Mouse (Mus musculus) midbrain, embryonic 13.5 days (tissue): ENCODE results near the gene G0s2. TPM values are rescaled to one million over a fixed set of nuclear protein-coding genes. Genes with fewer than 3 reads are reported as not detected.
A peak's percentile ranks its signal among the peaks of the same experiment; 100 is the strongest.

Experiments used
- ATAC-seq: fragments of 200-750 bp; cut with Nextera tagmentation; 2 replicates; pipeline ENCODE4 v1.8.0; 2017; ENCODE audit warnings: mild to moderate bottlenecking, moderate TSS enrichment, moderate library complexity
- H3K27ac ChIP-seq: fragments of 300-500 bp; sonication (generic); 2 replicates; pipeline ENCODE4 v1.5.1; 2015; ENCODE audit warnings: inconsistent platforms, mild to moderate bottlenecking, moderate library complexity
- H3K27me3 ChIP-seq: fragments of 300-500 bp; sonication (generic); 2 replicates; pipeline ENCODE4 v1.6.1; 2015; ENCODE audit warnings: mild to moderate bottlenecking, inconsistent platforms
- H3K36me3 ChIP-seq: fragments of 300-500 bp; sonication (generic); 2 replicates; pipeline ENCODE4 v1.6.1; 2015; ENCODE audit warnings: mild to moderate bottlenecking, inconsistent platforms
- H3K4me1 ChIP-seq: fragments of 300-500 bp; sonication (generic); replicated peaks from 2 replicates; pipeline ENCODE4 v1.6.1; 2015; ENCODE audit warnings: inconsistent platforms
- H3K4me2 ChIP-seq: fragments of 300-500 bp; sonication (generic); replicated peaks from 2 replicates; pipeline ENCODE4 v1.6.1; 2015; ENCODE audit warnings: moderate library complexity, mild to moderate bottlenecking, inconsistent platforms
- H3K4me3 ChIP-seq: fragments of 300-500 bp; sonication (generic); replicated peaks from 2 replicates; pipeline ENCODE4 v1.5.1; 2015; ENCODE audit warnings: mild to moderate bottlenecking, inconsistent platforms
- H3K9ac ChIP-seq: fragments of 300-500 bp; sonication (generic); replicated peaks from 2 replicates; pipeline ENCODE4 v1.6.1; 2015; ENCODE audit warnings: mild to moderate bottlenecking, inconsistent platforms
- H3K9me3 ChIP-seq: fragments of 300-500 bp; sonication (generic); 2 replicates; pipeline ENCODE4 v1.6.1; 2016; ENCODE audit warnings: mild to moderate bottlenecking, inconsistent platforms
- WGBS: fragments of 180-500 bp; shearing (Covaris S2); methylation state at CpG from one replicate; pipeline ENCODE4 v1.1.7; 2015; 5-methylcytosine and 5-hydroxymethylcytosine counted together
- polyA plus RNA-seq: library from polyadenylated mRNA; unstranded; fragments of >200 nt; fragmentation: Nextera tagmentation; extraction: Ambion mirVana; gene quantifications from 2 replicates; pipeline ENCODE4 v1.2.1, GENCODE M21; 2015

Gene G0s2
- polyA plus RNA-seq, 1 experiment from 2014 or later: 7.7 TPM

DNA sequence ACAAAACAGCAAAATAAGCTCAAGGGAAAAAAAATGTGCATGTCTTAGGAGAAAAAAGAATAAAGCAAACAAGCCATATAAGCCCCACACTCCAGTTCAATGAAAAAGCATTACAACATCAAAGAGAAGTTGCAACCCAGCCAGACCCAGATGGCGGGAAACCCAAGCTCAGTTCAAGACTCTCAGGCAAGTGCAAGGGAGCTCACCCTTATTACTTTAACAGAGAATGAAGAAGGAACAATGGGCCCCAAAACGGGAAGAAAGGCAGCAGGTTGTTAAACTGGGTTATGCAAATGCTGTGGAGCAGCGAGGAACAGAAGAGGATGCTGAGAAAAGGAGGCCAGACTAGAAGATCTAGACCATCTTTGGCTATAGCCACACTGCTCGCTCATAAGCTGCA is 30.2 kb downstream of the G0s2 start:
- Histone ChIP-seq H3K27ac (no peak overlapping the region), H3K9me3 (no peaks in the 10 kb centered on the region), H3K4me2 (no peak overlapping the region), H3K9ac (no peak overlapping the region), H3K27me3 (no peaks in the 10 kb centered on the region), H3K4me3 (no peak overlapping the region), H3K4me1 (no peaks in the 10 kb centered on the region), H3K36me3 (no peaks in the 10 kb centered on the region)
- ATAC-seq: no peak
- 44% methylated on average over 4 of the region's 4 CpGs for WGBS

DNA sequence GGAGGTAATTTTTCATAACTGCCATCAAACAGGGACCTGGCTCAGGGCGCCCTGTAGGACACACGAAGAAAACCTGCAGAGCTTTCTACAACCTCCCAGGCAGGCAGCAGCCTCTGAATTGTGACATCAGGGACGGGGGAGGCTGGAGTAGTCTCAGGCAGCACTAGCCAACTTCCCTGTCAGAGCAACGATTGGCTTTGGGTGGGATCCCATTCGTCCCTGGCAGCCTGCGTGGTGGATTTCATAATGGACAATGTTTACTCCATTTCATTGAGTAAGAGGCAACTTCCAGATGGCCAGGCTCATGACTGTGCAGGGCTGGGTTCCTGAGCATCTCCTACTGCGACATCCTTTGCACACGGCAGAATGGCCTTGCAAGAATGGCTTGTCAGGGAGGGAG is 30.8 kb downstream of the G0s2 start:
- no peak overlapping the region for H3K4me3 ChIP-seq
- H3K27ac ChIP-seq: no peak overlapping the region
- H3K4me2 ChIP-seq: no peak overlapping the region
- 85% methylated on average over 8 of the region's 8 CpGs for WGBS
- no peak for ATAC-seq
- H3K9ac ChIP-seq: no peak overlapping the region
- H3K27me3 ChIP-seq: no peaks in the 10 kb centered on the region
- H3K36me3 ChIP-seq: no peaks in the 10 kb centered on the region
- H3K9me3 ChIP-seq: no peaks in the 10 kb centered on the region
- H3K4me1 ChIP-seq: no peaks in the 10 kb centered on the region

- WGBS: 92% methylated on average over 4 of the region's 4 CpGs
- no peak overlapping the region for H3K4me3 ChIP-seq
Measured at GRCm38 (mm10) chr1:193241436-193241835, 31.6 kb downstream of the G0s2 start.

GRCm38 (mm10) chr1:193238426-193238825 is 34.6 kb downstream of the G0s2 start:
- H3K4me2 ChIP-seq: no peak overlapping the region
- ATAC-seq: no peak
- H3K4me3 ChIP-seq: no peak overlapping the region
- H3K27me3 ChIP-seq: no peaks in the 10 kb centered on the region
- H3K9me3 ChIP-seq: no peaks in the 10 kb centered on the region
- H3K27ac ChIP-seq: no peak overlapping the region
- H3K4me1 ChIP-seq: no peaks in the 10 kb centered on the region
- H3K9ac ChIP-seq: no peak overlapping the region
- H3K36me3 ChIP-seq: no peaks in the 10 kb centered on the region
- WGBS: 65% methylated on average over 4 of the region's 4 CpGs

More at GRCm38 (mm10) chr1:193241436-193241835, 31.6 kb downstream of the G0s2 start:
- ATAC-seq: no peak
- Histone ChIP-seq H3K9ac (no peak overlapping the region), H3K36me3 (no peaks in the 10 kb centered on the region), H3K9me3 (no peaks in the 10 kb centered on the region), H3K4me1 (no peaks in the 10 kb centered on the region), H3K27me3 (no peaks in the 10 kb centered on the region), H3K27ac (no peak overlapping the region), H3K4me2 (no peak overlapping the region)

GRCm38 (mm10) chr1:193234930-193235329 is 38.1 kb downstream of the G0s2 start:
- Histone ChIP-seq H3K9me3 (no peaks in the 10 kb centered on the region), H3K4me1 (no peaks in the 10 kb centered on the region), H3K4me3 (no peak overlapping the region), H3K4me2 (no peak overlapping the region), H3K27ac (no peak overlapping the region), H3K36me3 (no peaks in the 10 kb centered on the region), H3K27me3 (no peaks in the 10 kb centered on the region), H3K9ac (no peak overlapping the region)
- 93% methylated on average over 7 of the region's 7 CpGs for WGBS
- no peak for ATAC-seq

- H3K4me3 ChIP-seq: no peak overlapping the region
- ATAC-seq: no peak
- WGBS: 88% methylated on average over 2 of the region's 2 CpGs
- no peak overlapping the region for H3K27ac ChIP-seq
- H3K9ac ChIP-seq: no peak overlapping the region
- H3K36me3 ChIP-seq: no peaks in the 10 kb centered on the region
- H3K9me3 ChIP-seq: no peaks in the 10 kb centered on the region
- no peaks in the 10 kb centered on the region for H3K27me3 ChIP-seq
- H3K4me1 ChIP-seq: no peaks in the 10 kb centered on the region
- no peak overlapping the region for H3K4me2 ChIP-seq
Measured at GRCm38 (mm10) chr1:193234130-193234645, 38.8 kb downstream of the G0s2 start.

GRCm38 (mm10) chr1:193232732-193233131 is 40.3 kb downstream of the G0s2 start:
- no peak overlapping the region for H3K9ac ChIP-seq
- no peak overlapping the region for H3K4me3 ChIP-seq
- WGBS: 90% methylated on average over 2 of the region's 2 CpGs
- H3K27ac ChIP-seq: no peak overlapping the region
- no peaks in the 10 kb centered on the region for H3K4me1 ChIP-seq
- H3K27me3 ChIP-seq: no peaks in the 10 kb centered on the region
- no peaks in the 10 kb centered on the region for H3K9me3 ChIP-seq
- H3K36me3 ChIP-seq: no peaks in the 10 kb centered on the region
- H3K4me2 ChIP-seq: no peak overlapping the region
- no peak for ATAC-seq

DNA sequence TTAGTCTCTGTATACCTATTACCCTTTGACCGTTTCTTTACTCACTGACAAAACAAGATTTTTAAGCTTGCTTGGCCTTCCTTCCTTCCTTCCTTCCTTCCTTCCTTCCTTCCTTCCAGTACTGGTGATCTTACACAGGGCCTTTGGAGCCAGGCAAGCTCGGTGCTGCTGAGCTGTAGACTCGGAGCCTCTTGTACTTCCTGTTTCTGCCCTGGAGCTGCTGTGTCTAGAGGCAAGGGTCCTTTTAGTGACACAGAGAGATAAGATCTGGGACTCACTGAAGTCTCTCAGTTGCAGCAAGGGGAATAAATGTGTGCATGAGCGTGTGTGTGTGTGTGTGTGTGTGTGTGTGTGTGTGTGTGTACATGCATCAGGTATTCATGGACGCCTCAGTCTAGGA is 42.1 kb downstream of the G0s2 start:
- Histone ChIP-seq H3K4me3 (no peak overlapping the region), H3K4me1 (no peaks in the 10 kb centered on the region), H3K36me3 (no peaks in the 10 kb centered on the region), H3K9me3 (no peaks in the 10 kb centered on the region), H3K27ac (no peak overlapping the region), H3K4me2 (no peak overlapping the region), H3K9ac (no peak overlapping the region), H3K27me3 (no peaks in the 10 kb centered on the region)
- 82% methylated on average over 5 of the region's 5 CpGs for WGBS
- ATAC-seq: no peak

DNA sequence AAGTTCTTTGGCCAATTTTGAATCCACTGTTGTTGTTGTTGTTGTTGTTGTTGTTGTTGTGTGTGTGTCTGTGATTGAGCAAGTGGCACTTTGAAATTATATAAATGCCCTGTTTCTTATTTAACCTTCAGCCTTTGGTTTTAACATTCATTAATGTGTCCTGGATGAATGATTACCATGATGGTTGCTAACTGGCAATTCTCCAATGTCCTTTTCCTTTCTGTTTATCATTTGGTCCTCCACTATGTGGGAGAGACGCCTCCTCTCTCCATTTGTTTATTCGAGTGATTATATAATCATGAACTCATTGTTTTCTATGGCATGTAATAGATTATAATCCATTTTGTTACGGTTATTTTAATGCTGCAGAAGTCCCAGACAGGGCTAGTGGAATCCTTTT is 42.5 kb downstream of the G0s2 start:
- H3K36me3 ChIP-seq: no peaks in the 10 kb centered on the region
- 77% methylated on average over 3 of the region's 3 CpGs for WGBS
- no peaks in the 10 kb centered on the region for H3K4me1 ChIP-seq
- H3K27ac ChIP-seq: no peak overlapping the region
- no peak overlapping the region for H3K9ac ChIP-seq
- H3K27me3 ChIP-seq: no peaks in the 10 kb centered on the region
- H3K4me2 ChIP-seq: no peak overlapping the region
- no peaks in the 10 kb centered on the region for H3K9me3 ChIP-seq
- no peak overlapping the region for H3K4me3 ChIP-seq
- ATAC-seq: no peak

GRCm38 (mm10) chr1:193229570-193229969 is 43.4 kb downstream of the G0s2 start:
- no peak for ATAC-seq
- Histone ChIP-seq H3K36me3 (no peaks in the 10 kb centered on the region), H3K9me3 (no peaks in the 10 kb centered on the region), H3K9ac (no peak overlapping the region), H3K27me3 (no peaks in the 10 kb centered on the region), H3K4me3 (no peak overlapping the region), H3K27ac (no peak overlapping the region), H3K4me1 (no peaks in the 10 kb centered on the region), H3K4me2 (no peak overlapping the region)
- 97% methylated on average over 5 of the region's 5 CpGs for WGBS

DNA sequence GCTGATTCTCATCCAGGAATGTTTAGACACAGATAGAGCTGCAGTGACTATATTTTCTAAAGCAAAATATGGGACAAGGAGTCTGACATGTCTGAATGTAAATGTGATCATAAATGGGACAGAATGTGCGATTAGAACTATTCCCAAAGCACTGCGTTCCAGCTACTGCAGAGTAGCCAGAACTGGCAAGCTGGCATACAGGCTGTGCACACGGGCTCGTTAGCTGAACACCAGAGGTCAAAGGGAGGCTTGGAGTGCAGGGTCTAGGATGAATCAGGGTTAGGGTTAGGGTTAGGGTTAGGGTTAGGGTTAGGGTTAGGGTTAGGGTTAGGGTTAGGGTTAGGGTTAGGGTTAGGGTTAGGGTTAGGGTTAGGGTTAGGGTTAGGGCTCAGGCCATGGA is 45.5 kb downstream of the G0s2 start:
- Histone ChIP-seq H3K4me1 (no peaks in the 10 kb centered on the region), H3K4me3 (no peak overlapping the region), H3K36me3 (no peaks in the 10 kb centered on the region), H3K27ac (0 out of 2 replicates have a peak overlapping the region, but pooled peaks have one; percentile 17), H3K27me3 (no peaks in the 10 kb centered on the region), H3K9ac (no peak overlapping the region), H3K4me2 (no peak overlapping the region), H3K9me3 (no peaks in the 10 kb centered on the region)
- WGBS: 78% methylated on average over 4 of the region's 4 CpGs
- ATAC-seq: no peak

- WGBS: 55% methylated on average over 7 of the region's 7 CpGs
- Histone ChIP-seq H3K4me1 (no peaks in the 10 kb centered on the region), H3K36me3 (no peaks in the 10 kb centered on the region), H3K4me2 (no peak overlapping the region), H3K27me3 (no peaks in the 10 kb centered on the region), H3K27ac (peak overlapping the region; percentile 17; the same call in 1 of the 2 replicates), H3K9me3 (no peaks in the 10 kb centered on the region), H3K9ac (no peak overlapping the region), H3K4me3 (no peak overlapping the region)
- no peak for ATAC-seq
Measured at GRCm38 (mm10) chr1:193226724-193227522, 46.1 kb downstream of the G0s2 start.

- Histone ChIP-seq H3K36me3 (no peaks in the 10 kb centered on the region), H3K27me3 (no peaks in the 10 kb centered on the region), H3K9me3 (no peaks in the 10 kb centered on the region), H3K9ac (no peak overlapping the region), H3K4me2 (no peak overlapping the region), H3K4me3 (no peak overlapping the region), H3K4me1 (no peaks in the 10 kb centered on the region), H3K27ac (no peak overlapping the region)
- WGBS: 95% methylated on average over 4 of the region's 4 CpGs
- no peak for ATAC-seq
Measured at GRCm38 (mm10) chr1:193226114-193226513, 46.9 kb downstream of the G0s2 start.
